Mouse (Mus musculus): Measurements from ENCODE around the gene Capn7.

Gene Capn7

GRCm38 (mm10) chr14:31336369-31337155 is at the start of gene Capn7:
Capn7 (plus strand) TSS chr14:31336638.
- DNase-seq: peak; percentile 97

GRCm38 (mm10) chr14:31313192-31313591 is 23.2 kb upstream of the Capn7 start:
- DNase-seq: no peak

DNA sequence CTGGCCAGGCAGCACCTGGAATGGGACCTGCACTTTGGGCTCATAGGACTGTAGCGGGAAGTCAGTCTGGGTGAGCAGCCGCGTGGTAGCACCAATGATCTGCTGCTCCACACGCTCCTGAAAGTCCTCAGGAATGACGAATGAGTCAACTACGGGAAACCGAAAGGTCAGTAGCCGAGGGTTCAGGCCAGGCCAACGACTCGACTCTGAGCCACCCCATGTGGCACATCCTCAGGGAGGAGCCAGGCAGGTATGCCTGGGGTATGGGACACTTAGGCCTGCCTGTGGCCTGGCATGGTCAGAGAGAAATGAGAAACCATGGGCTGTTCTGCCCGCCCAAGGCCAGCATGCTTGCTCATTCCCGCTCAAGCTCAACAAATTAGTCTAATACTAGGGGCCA is 19.8 kb upstream of the Capn7 start:
- DNase-seq: no peak

- DNase-seq: no peak
These were observed 18.7 kb upstream of the Capn7 start for GRCm38 (mm10) chr14:31317754-31318153.

DNA sequence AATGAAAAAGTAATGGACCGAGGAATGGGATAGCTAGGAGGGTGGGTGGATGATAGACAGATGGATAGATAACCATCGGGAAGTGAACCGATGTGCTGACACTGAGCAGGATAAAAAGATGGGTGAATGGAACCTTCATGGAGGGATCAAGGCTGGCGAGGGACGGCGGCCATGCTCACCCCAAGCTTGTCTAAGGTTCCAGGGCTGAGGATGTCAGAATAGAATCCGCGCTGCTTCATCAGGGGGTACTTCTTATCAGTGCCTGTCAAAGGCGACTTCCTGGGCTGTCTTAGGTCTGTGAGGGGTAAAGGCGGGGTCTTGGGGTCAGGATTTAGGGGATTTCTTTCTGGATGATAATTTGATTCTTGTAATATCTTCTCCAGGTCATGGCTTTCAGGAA is 16.9 kb upstream of the Capn7 start:
- DNase-seq: no peak

- DNase-seq: no peak
These were observed 15.3 kb upstream of the Capn7 start for GRCm38 (mm10) chr14:31321181-31321580.

GRCm38 (mm10) chr14:31322191-31322590 is 14.2 kb upstream of the Capn7 start:
- no peak for DNase-seq

GRCm38 (mm10) chr14:31323189-31323588 is 13.2 kb upstream of the Capn7 start:
- DNase-seq: no peak

DNA sequence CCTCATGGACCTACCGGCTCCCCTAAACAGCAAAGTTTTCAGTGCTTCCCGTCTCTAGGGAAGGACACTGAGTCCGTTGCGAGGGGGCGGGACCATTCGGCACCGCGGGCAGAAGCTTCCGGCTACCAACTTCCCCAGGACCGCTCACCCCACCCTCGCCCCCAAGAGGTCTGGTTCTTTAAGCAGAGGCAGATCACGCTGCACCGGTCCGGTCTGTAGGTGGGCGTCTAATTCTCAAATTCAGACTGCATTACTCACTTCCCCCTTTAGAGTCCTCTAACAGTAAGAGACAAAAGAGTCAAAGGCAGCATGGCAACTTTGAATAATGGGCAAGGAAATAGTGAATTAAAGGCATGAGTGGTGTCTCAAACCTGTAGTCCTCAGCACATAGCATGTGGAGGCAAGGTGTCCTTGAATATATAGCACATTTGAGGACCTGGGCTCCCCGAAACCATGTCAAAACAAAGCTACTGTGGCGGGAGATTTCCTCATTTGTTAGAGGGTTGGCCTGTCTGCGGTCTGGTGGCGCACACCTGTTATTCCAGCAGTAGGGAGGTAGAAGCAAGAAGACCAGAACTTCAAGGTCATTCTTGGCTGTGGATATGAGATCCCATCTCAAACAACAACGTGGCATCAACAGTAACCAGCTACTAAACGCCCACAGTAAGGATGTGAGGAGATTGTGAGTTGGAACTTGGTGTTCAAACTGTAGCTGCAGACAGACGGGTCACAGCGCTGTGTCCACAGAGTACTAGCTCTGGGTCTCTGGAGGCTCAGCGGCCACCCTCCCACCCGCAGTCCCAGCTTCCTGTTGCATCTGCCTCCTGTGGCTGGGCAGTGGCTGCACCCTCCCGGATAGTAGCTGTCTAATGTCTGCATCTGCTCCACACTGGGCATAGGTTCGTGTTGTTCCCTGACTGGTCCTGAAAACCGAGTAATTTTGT is 12.3 kb upstream of the Capn7 start, which contains the start of gene Dnah1:
Gene Dnah1 (minus strand): TSS at position 48 of the 944 bp plus-strand sequence.
- peak; percentile 50 for DNase-seq

DNA sequence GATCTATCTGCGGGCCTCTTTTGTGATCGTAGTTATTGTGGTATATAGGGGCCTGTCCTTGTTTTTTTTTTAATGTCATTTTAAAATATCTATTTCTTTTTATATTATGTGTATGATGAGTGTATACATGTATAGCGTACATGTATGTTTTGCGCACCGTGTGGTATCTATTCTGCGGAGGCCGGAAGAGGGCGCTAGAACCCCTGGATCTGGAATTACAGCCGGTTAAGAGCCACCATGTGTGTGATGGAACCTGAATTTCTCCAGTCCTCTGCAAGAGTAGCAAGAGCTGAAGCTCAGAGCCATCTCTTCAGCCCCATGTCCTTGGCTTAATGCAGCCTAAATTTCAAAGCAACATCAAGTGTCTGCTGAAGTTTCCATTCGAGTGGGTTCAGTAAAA is 11.6 kb upstream of the Capn7 start:
- DNase-seq: no peak

DNA sequence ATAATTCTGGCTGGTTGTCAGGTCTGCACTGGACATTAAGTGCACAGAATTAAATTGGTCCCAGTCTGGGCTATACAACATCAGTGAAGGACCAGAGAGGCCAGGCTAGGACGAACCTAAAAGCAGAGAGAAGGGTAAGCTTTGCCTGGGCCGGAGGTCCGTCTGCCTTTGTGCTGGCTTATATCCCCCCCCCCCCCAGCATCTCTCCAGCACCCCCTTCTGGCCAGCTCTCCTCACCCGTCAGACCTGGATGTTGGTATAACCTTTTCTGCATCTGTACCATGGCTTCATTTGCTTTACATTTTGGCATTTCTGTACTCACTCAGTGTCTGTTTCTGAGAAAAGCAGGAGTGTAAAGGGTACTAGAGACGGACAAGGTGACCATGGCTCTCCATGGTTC is 10.9 kb upstream of the Capn7 start:
- no peak for DNase-seq

DNA sequence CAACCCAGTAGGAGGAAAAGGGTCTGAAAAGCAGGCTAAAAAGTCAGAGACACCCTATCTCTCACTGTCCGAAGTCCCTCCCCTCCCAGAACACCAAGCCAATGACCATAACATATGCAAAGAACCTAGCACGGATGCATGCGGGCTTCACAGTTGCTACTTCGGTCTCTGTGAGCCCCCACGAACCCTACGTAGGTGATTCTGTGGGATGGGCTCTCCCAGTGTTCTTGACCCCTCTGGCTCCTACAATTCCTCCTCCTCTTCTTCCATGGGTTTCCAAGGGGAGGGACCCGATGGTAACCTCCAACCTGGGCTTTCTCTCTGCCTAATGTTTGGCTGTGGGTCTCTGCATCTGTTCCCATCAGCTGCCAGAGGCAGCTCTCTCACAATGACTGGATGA is 9.7 kb upstream of the Capn7 start:
- DNase-seq: no peak

DNA sequence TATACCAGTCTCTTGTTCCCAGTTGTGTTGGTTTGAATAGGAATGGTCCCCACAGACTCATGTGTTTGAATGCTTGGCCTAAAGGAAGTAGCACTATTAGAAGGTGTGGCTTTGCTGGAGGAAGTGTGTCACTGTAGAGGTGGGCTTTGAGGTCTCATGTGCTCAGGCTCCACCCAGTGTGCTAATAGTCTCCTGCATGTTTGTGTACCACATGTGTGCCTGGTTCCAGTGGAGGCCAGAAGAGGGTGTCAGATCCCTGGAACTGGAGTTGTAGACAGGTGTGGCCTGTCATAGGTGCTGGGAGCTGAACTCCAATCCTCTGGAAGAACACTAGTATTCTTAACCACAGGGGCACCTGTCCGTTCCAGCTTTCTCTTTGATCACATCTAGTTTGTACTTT is 9.2 kb upstream of the Capn7 start:
- DNase-seq: no peak

- DNase-seq: no peak
These were observed 8.8 kb upstream of the Capn7 start for GRCm38 (mm10) chr14:31327681-31328080.

DNA sequence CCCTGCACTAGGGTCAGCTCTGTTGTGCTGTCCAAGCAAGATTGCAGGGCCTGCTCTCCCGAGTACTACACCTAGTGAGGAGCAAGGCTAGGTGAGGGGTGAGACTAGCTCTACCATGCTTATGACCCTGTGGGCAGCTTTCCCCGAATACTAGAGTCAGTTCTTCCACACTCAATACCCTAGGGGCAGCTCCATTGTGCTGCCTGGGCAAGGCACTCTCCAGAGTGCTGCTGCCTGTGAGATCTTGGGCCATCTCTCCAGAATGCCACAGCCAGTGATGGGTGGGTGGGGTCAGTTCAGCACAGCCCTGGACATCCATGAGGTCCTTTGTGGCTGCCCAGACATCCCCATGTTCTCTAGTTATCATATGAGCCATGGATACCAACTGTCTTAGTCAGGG is 6.7 kb upstream of the Capn7 start:
- DNase-seq: no peak

DNA sequence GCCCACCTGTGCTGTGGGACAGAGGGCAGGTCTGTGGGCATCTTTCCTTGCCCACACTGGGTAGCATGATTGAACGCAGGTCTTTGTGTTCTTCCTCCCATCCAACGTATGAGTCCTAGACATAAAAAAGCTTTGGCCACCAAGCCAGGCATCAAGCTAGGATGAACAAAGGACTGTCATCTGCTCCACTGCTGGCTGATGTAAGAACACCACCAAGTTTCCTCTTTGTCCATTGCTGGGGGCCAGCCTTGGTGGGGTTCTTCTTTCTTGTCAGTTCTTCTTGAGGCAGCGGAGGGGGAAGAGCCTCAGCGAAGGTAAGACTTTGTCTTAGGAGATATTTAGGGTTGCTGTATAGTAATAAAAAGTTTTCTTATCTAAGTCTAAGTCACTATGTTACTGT is 5.5 kb upstream of the Capn7 start:
- DNase-seq: no peak

GRCm38 (mm10) chr14:31335765-31336164 is 673 bp upstream of the Capn7 start:
- DNase-seq: no peak

- no peak for DNase-seq
These were observed 968 bp downstream of the Capn7 start for GRCm38 (mm10) chr14:31337406-31337805.

DNA sequence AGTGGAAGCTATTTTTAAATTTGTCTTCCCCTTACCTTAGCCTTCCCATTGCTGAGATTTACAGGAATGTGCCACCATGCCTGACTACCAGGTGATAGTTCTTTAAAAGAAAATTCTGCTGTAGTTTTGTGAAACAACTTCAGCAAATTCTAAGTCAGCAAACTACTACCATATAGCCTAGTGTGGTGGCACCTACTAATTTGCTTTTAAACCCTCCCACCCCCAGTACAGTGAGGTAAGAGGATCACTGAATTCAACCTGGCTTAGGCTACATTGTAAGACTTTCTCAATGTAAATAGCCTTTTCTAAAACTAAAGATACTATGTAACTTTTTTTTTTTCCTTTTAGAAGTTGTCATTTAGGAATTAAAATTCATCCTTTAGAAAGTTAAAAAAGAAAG is 1.5 kb downstream of the Capn7 start:
- no peak for DNase-seq

DNA sequence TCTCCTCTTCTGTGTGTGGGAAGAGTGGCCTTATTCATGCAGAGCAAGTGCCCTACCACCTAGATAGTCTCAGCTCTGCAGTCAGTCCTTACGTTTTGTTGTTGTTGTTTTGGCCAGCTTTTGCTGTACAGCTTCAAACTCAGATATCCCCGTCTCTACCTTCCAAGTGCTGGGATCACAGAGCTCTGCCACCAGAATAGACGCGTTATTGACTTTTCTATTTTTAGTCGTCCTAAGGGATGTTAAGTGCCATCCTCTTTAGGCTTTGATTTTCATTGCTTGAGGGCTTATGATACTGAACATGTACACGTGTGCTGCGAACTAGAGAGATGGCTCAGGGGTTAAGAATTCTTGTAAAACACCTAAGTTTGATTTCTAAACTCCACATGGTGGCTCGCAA is 6.8 kb downstream of the Capn7 start:
- DNase-seq: no peak

DNA sequence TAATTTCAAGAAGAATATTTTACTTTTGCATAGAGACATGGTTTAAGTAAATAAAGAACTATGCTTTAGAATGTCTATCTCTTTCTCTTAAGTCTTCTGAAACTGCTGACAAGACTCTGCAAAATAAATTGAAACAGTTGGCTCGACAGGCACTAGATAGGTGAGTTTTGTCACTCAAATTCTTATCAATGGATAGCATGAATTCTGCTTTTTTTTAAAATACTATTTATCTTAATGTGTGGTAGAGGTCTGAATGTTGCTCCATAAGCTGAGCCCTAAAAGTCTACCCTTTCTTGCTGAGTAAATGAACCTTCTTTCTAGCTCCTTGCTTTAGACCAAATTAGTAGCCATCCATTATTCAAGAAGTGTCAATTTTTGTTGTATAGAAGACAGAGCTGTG is 8.9 kb downstream of the Capn7 start:
- no peak for DNase-seq

GRCm38 (mm10) chr14:31362236-31362635 is 25.8 kb downstream of the Capn7 start:
- no peak for DNase-seq

DNA sequence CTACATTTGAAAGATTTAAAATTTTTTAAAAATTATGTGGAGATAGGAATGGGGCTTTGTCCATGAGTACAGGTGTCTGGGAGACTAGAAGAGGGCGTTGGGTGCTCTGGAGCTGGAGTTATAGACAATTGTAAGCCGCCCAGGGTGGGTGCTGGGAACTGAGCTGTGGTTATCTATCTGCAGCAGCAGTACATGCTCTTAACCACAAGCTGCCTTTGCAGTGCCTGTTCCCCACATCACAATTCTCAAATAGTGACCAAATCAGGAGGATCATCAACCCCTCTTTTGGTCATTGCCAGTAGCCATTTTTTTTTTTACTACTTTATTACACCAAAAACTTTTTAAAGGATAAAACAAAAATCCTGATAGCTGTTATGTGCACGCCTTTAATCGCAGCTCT is 28.2 kb downstream of the Capn7 start:
- DNase-seq: no peak

- DNase-seq: peak; percentile 69
These were observed 28.9 kb downstream of the Capn7 start for GRCm38 (mm10) chr14:31365350-31365749.
